Comparison of ENCODE assay signal across 8 mouse cellular contexts in genomic region chr4:97780024-97780423, GRCm38 (mm10). TPM values are rescaled to one million over a fixed set of nuclear protein-coding genes. Genes with fewer than 3 reads are reported as not detected.
A peak's percentile ranks its signal among the peaks of the same experiment; 100 is the strongest.
DNase-seq lines count a peak whose midpoint lies in the region; ATAC-seq and TF ChIP-seq lines count a peak whose summit lies in the region.

No protein-coding gene starts in this region.

- no peak for DNase-seq in left cerebral cortex, adult 2 months (ENCODE audit: extremely low spot score in 1 of 2, low spot score in 2 of 2)
- no peak for DNase-seq in left cerebral cortex, postnatal 10 days (ENCODE audit: extremely low spot score in 1 of 2, low spot score in 2 of 2)
- no peak for DNase-seq in midbrain, postnatal 0 days (ENCODE audit: low spot score)
- DNase-seq in right cerebral cortex, postnatal 36 days (ENCODE audit: low spot score in 2 of 2), result no peak
- no peak for DNase-seq in layer of hippocampus, adult 9-11 months
- no peak for DNase-seq in left cerebral cortex, postnatal 4 days

- peaks cover 20% of the 10 kb centered on the region for H3K36me3 ChIP-seq in embryonic facial prominence, embryonic 13.5 days
- H3K36me3 ChIP-seq in hindbrain, embryonic 13.5 days, result peaks cover 9% of the 10 kb centered on the region
- no peaks in the 10 kb centered on the region for H3K36me3 ChIP-seq in midbrain, postnatal 0 days (ENCODE audit: insufficient read depth, low read length)

- TF ChIP-seq CTCF in left cerebral cortex, adult 2 months (IDR thresholded peaks at IDR 0.05), result no peak
- no peak for TF ChIP-seq CTCF in midbrain, postnatal 0 days (IDR thresholded peaks at IDR 0.05)

- H3K4me2 ChIP-seq in embryonic facial prominence, embryonic 13.5 days, result peak overlapping the region; percentile 79
- peak overlapping the region; percentile 88 for H3K4me2 ChIP-seq in hindbrain, embryonic 13.5 days
- H3K4me2 ChIP-seq in midbrain, postnatal 0 days (ENCODE audit: low read depth, low read length, poor library complexity, severe bottlenecking), result peak overlapping the region; percentile 95; the same call in 1 of the 2 replicates

- WGBS in embryonic facial prominence, embryonic 13.5 days, result 36% methylated on average over 7 of the region's 7 CpGs
- WGBS in hindbrain, embryonic 13.5 days, result 29% methylated on average over 7 of the region's 7 CpGs
- WGBS in midbrain, postnatal 0 days, result 52% methylated on average over 7 of the region's 7 CpGs

- intact Hi-C loops in left cerebral cortex, adult 2 months (cut with DNase I), result no loop called here
- intact Hi-C loops in left cerebral cortex, postnatal 10 days (cut with DNase I), result no loop called here
- intact Hi-C loops in left cerebral cortex, postnatal 4 days (cut with DNase I), result loop anchor here (10.0 kb wide), 2 partner anchors 125 to 325 kb away; no protein-coding TSS in a partner anchor

- H3K27ac ChIP-seq in left cerebral cortex, adult 2 months, result peak overlapping the region; percentile 88
- peak overlapping the region; percentile 96 for H3K27ac ChIP-seq in embryonic facial prominence, embryonic 13.5 days
- H3K27ac ChIP-seq in hindbrain, embryonic 13.5 days, result peak overlapping the region; percentile 94
- H3K27ac ChIP-seq in midbrain, postnatal 0 days (ENCODE audit: low read depth, low read length), result no peak overlapping the region

- H3K4me1 ChIP-seq in embryonic facial prominence, embryonic 13.5 days, result peaks cover 30% of the 10 kb centered on the region; the same call in 1 of the 2 replicates
- H3K4me1 ChIP-seq in hindbrain, embryonic 13.5 days (replicated peaks), result peaks cover 31% of the 10 kb centered on the region
- H3K4me1 ChIP-seq in midbrain, postnatal 0 days (ENCODE audit: insufficient read depth, low read length), result no peaks in the 10 kb centered on the region

- H3K27me3 ChIP-seq in embryonic facial prominence, embryonic 13.5 days, result no peaks in the 10 kb centered on the region
- H3K27me3 ChIP-seq in hindbrain, embryonic 13.5 days, result peaks cover 27% of the 10 kb centered on the region
- H3K27me3 ChIP-seq in midbrain, postnatal 0 days (ENCODE audit: insufficient read depth, low read length), result peaks cover 13% of the 10 kb centered on the region; the same call in 1 of the 2 replicates

- H3K9me3 ChIP-seq in embryonic facial prominence, embryonic 13.5 days, result no peaks in the 10 kb centered on the region
- no peaks in the 10 kb centered on the region for H3K9me3 ChIP-seq in hindbrain, embryonic 13.5 days
- H3K9me3 ChIP-seq in midbrain, postnatal 0 days (ENCODE audit: low read length), result no peaks in the 10 kb centered on the region

- ATAC-seq in embryonic facial prominence, embryonic 13.5 days (ENCODE audit: insufficient number of reproducible peaks, insufficient read depth, low FRiP score, low TSS enrichment, low read depth), result no peak
- ATAC-seq in hindbrain, embryonic 13.5 days (ENCODE audit: low FRiP score), result no peak
- no peak for ATAC-seq in midbrain, postnatal 0 days (ENCODE audit: low FRiP score)

- peak overlapping the region; percentile 99 for H3K9ac ChIP-seq in embryonic facial prominence, embryonic 13.5 days
- H3K9ac ChIP-seq in hindbrain, embryonic 13.5 days, result peak overlapping the region; percentile 90
- no peak overlapping the region for H3K9ac ChIP-seq in midbrain, postnatal 0 days (replicated peaks; ENCODE audit: low read length, poor library complexity, severe bottlenecking)

- H3K4me3 ChIP-seq in left cerebral cortex, adult 2 months, result peak overlapping the region; percentile 81
- peak overlapping the region; percentile 82 for H3K4me3 ChIP-seq in embryonic facial prominence, embryonic 13.5 days
- H3K4me3 ChIP-seq in hindbrain, embryonic 13.5 days, result peak overlapping the region; percentile 89
- peak overlapping the region; percentile 81 for H3K4me3 ChIP-seq in midbrain, postnatal 0 days (ENCODE audit: low read depth, low read length)

RNA-seq across cellular contexts. Expression of gene E130114P18Rik, which starts 2.1 kb away (rescaled TPM):
- 1 to 10 TPM; 3.7 to 4.9 TPM for total RNA-seq in left cerebral cortex, adult 2 months (2021)
- total RNA-seq in left cerebral cortex, postnatal 10 days (2021), result 1 to 10 TPM; 6.1 to 6.9 TPM
- 5.0 and 7.5 TPM in 2 replicates for polyA plus RNA-seq in embryonic facial prominence, embryonic 13.5 days (2015; fragmentation: Nextera tagmentation; extraction: Ambion mirVana)
- polyA plus RNA-seq in hindbrain, embryonic 13.5 days (2015; fragmentation: Nextera tagmentation; extraction: Ambion mirVana), result 34.2 and 37.0 TPM in 2 replicates
- total RNA-seq in midbrain, postnatal 0 days (2014; rRNA removed), result 8.4 and 13.5 TPM in 2 replicates
- 13.7 and 16.2 TPM in 2 replicates for polyA plus RNA-seq in midbrain, postnatal 0 days (2015; fragmentation: Nextera tagmentation; extraction: Ambion mirVana)
- total RNA-seq in left cerebral cortex, postnatal 4 days (2021), result 1 to 10 TPM; 6.6 to 8.2 TPM

RNA-seq across cellular contexts. Expression of gene Nfia, which starts 7.5 kb away (rescaled TPM):
- 10 to 100 TPM; 58.1 to 62.5 TPM for total RNA-seq in left cerebral cortex, adult 2 months (2021)
- 10 to 100 TPM; 76.4 to 79.5 TPM for total RNA-seq in left cerebral cortex, postnatal 10 days (2021)
- polyA plus RNA-seq in embryonic facial prominence, embryonic 13.5 days (2015; fragmentation: Nextera tagmentation; extraction: Ambion mirVana), result 59.9 and 71.0 TPM in 2 replicates
- 48.1 and 53.2 TPM in 2 replicates for polyA plus RNA-seq in hindbrain, embryonic 13.5 days (2015; fragmentation: Nextera tagmentation; extraction: Ambion mirVana)
- total RNA-seq in midbrain, postnatal 0 days (2014; rRNA removed), result 45.9 and 51.7 TPM in 2 replicates
- 29.9 and 35.7 TPM in 2 replicates for polyA plus RNA-seq in midbrain, postnatal 0 days (2015; fragmentation: Nextera tagmentation; extraction: Ambion mirVana)
- total RNA-seq in left cerebral cortex, postnatal 4 days (2021), result 10 to 100 TPM; 97.1 to 99.7 TPM
